Mouse (Mus musculus) midbrain, embryonic 15.5 days (tissue): ENCODE data around the gene Slamf7. TPM values are rescaled to one million over a fixed set of nuclear protein-coding genes. Genes with fewer than 3 reads are reported as not detected.
"Not testable (repeated sequence)": the region's sequence is repeated elsewhere in the genome, so short reads cannot be mapped to it uniquely, and the experiment has no call there.

Experiments
- ATAC-seq: fragments of 200-750 bp; cut with Nextera tagmentation; replicated peaks from 2 replicates; pipeline ENCODE4 v1.8.0; 2017; ENCODE audit warnings: moderate TSS enrichment
- H3K27ac ChIP-seq: fragments of 300-500 bp; sonication (generic); 2 replicates; pipeline ENCODE4 v1.5.1; 2015; ENCODE audit warnings: mild to moderate bottlenecking, inconsistent platforms
- H3K27me3 ChIP-seq: fragments of 300-500 bp; sonication (generic); replicated peaks from 2 replicates; pipeline ENCODE4 v1.6.1; 2015; ENCODE audit warnings: inconsistent platforms
- H3K36me3 ChIP-seq: fragments of 300-500 bp; sonication (generic); replicated peaks from 2 replicates; pipeline ENCODE4 v1.6.1; 2015; ENCODE audit warnings: inconsistent platforms
- H3K4me1 ChIP-seq: fragments of 300-500 bp; sonication (generic); 2 replicates; pipeline ENCODE4 v1.6.1; 2015; ENCODE audit warnings: inconsistent platforms
- H3K4me2 ChIP-seq: fragments of 300-500 bp; sonication (generic); 2 replicates; pipeline ENCODE4 v1.6.1; 2015; ENCODE audit warnings: inconsistent platforms, mild to moderate bottlenecking, moderate library complexity
- H3K4me3 ChIP-seq: fragments of 300-500 bp; sonication (generic); 2 replicates; pipeline ENCODE4 v1.5.1; 2015; ENCODE audit warnings: mild to moderate bottlenecking, inconsistent platforms
- H3K9ac ChIP-seq: fragments of 300-500 bp; sonication (generic); 2 replicates; pipeline ENCODE4 v1.6.1; 2015; ENCODE audit warnings: mild to moderate bottlenecking, inconsistent platforms
- H3K9me3 ChIP-seq: fragments of 300-500 bp; sonication (generic); 2 replicates; pipeline ENCODE4 v1.6.1; 2016; ENCODE audit warnings: inconsistent platforms
- WGBS: fragments of 180-500 bp; shearing (Covaris S2); methylation state at CpG from one replicate; pipeline ENCODE4 v1.1.7; 2015; ENCODE audit warnings: mixed read lengths; 5-methylcytosine and 5-hydroxymethylcytosine counted together
- polyA plus RNA-seq: library from polyadenylated mRNA; unstranded; fragments of >200 nt; fragmentation: Nextera tagmentation; extraction: Ambion mirVana; gene quantifications from 2 replicates; pipeline ENCODE4 v1.2.1, GENCODE M21; 2015

The Slamf7 gene
- polyA plus RNA-seq, result not detected in 2 replicates

- Histone ChIP-seq H3K9me3 (no peaks in the 10 kb centered on the region), H3K4me1 (no peaks in the 10 kb centered on the region), H3K27me3 (no peaks in the 10 kb centered on the region), H3K9ac (no peak within 1 kb of the TSS), H3K36me3 (no peaks in the 10 kb centered on the region), H3K4me2 (no peak within 1 kb of the TSS), H3K27ac (no peak within 1 kb of the TSS), H3K4me3 (no peak within 1 kb of the TSS)
- WGBS, result 95% methylated on average over 5 of the region's 5 CpGs
- ATAC-seq, result no peak
Measured at GRCm38 (mm10) chr1:171652734-171653133, at the start of gene Slamf7. Slamf7 (minus strand) TSS chr1:171653035.

- no peaks in the 10 kb centered on the region for H3K9me3 ChIP-seq
- no peaks in the 10 kb centered on the region for H3K36me3 ChIP-seq
- no peak overlapping the region for H3K27ac ChIP-seq
- ATAC-seq, result no peak
- 16% methylated on average over 6 of the region's 6 CpGs for WGBS
- H3K9ac ChIP-seq, result no peak overlapping the region
- no peak overlapping the region for H3K4me3 ChIP-seq
- H3K27me3 ChIP-seq, result no peaks in the 10 kb centered on the region
- no peaks in the 10 kb centered on the region for H3K4me1 ChIP-seq
- no peak overlapping the region for H3K4me2 ChIP-seq
Measured at GRCm38 (mm10) chr1:171698983-171699382, 46.1 kb upstream of the Slamf7 start.

DNA sequence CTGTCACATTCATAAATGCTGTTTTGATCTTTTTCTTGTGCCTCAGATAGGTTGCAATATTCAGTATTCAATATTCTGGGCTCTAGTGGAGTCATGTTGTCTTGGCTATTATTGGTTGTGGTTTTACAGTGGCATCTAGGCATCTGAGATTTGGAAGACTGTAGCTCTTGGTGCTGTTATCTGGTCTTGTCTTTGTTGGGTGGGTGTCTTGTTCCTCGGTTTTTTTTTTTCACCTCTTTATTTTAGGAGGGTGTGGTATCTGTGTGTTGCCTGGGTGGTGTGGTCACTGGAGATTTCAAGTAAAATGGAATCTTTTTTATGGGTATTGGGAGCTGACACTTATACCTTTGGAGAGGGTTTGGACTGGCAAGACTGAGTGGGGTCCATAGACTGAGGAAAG is 41.1 kb upstream of the Slamf7 start:
- Histone ChIP-seq H3K4me3 (no peak overlapping the region), H3K27me3 (no peaks in the 10 kb centered on the region), H3K9ac (no peak overlapping the region), H3K4me2 (no peak overlapping the region), H3K36me3 (no peaks in the 10 kb centered on the region), H3K9me3 (no peaks in the 10 kb centered on the region), H3K4me1 (no peaks in the 10 kb centered on the region), H3K27ac (no peak overlapping the region)
- ATAC-seq, result no peak
- WGBS, result 69% methylated on average over 1 of the region's 1 CpGs

- H3K9me3 ChIP-seq, result no peaks in the 10 kb centered on the region
- no peak for ATAC-seq
- no peak overlapping the region for H3K4me2 ChIP-seq
- no peak overlapping the region for H3K9ac ChIP-seq
- no peak overlapping the region for H3K27ac ChIP-seq
- H3K4me3 ChIP-seq, result no peak overlapping the region
- H3K27me3 ChIP-seq, result no peaks in the 10 kb centered on the region
- no peaks in the 10 kb centered on the region for H3K36me3 ChIP-seq
- no peaks in the 10 kb centered on the region for H3K4me1 ChIP-seq
- 93% methylated on average over 4 of the region's 4 CpGs for WGBS
Measured at GRCm38 (mm10) chr1:171687320-171687719, 34.5 kb upstream of the Slamf7 start.

GRCm38 (mm10) chr1:171684923-171685322 is 32.1 kb upstream of the Slamf7 start:
- Histone ChIP-seq H3K27ac (no peak overlapping the region), H3K27me3 (no peaks in the 10 kb centered on the region), H3K36me3 (no peaks in the 10 kb centered on the region), H3K9me3 (no peaks in the 10 kb centered on the region), H3K9ac (no peak overlapping the region), H3K4me3 (no peak overlapping the region), H3K4me2 (no peak overlapping the region), H3K4me1 (no peaks in the 10 kb centered on the region)
- WGBS, result 95% methylated on average over 9 of the region's 9 CpGs
- no peak for ATAC-seq

GRCm38 (mm10) chr1:171681531-171682299 is 28.9 kb upstream of the Slamf7 start, which contains the start of gene Cd48:
Cd48 (plus strand) TSS chr1:171682009.
- WGBS, result 90% methylated on average over 14 of the region's 14 CpGs
- no peaks in the 10 kb centered on the region for H3K27me3 ChIP-seq
- H3K9ac ChIP-seq, result no peak within 1 kb of the TSS
- no peak within 1 kb of the TSS for H3K4me3 ChIP-seq
- H3K27ac ChIP-seq, result no peak within 1 kb of the TSS
- H3K36me3 ChIP-seq, result no peaks in the 10 kb centered on the region
- no peaks in the 10 kb centered on the region for H3K9me3 ChIP-seq
- H3K4me1 ChIP-seq, result no peaks in the 10 kb centered on the region
- ATAC-seq, result no peak
- no peak within 1 kb of the TSS for H3K4me2 ChIP-seq

DNA sequence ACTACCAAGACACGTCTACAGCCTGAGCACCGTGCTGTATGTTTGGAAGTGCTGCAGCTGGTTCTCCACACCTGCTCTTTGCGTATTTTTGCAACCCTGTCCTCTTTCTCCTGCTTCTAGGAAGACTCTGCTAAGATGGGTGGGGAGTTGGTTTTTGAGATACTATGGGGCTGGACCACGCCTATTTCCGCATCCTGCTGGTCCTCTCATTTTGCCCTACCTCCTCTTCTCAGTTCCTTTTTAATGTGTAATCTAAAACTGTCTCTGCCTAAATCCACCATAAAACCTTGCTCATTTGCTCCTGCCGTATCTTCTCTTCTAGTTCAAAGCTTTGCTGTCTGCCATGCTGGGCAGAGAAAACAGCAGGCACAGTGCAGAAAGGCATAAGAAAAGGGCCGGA is 28.2 kb upstream of the Slamf7 start:
- no peak overlapping the region for H3K4me3 ChIP-seq
- WGBS, result 92% methylated on average over 7 of the region's 7 CpGs
- H3K9ac ChIP-seq, result no peak overlapping the region
- no peak for ATAC-seq
- no peak overlapping the region for H3K27ac ChIP-seq
- no peaks in the 10 kb centered on the region for H3K4me1 ChIP-seq
- no peak overlapping the region for H3K4me2 ChIP-seq
- H3K9me3 ChIP-seq, result no peaks in the 10 kb centered on the region
- H3K27me3 ChIP-seq, result no peaks in the 10 kb centered on the region
- H3K36me3 ChIP-seq, result no peaks in the 10 kb centered on the region

- no peak overlapping the region for H3K9ac ChIP-seq
- no peak for ATAC-seq
- H3K4me3 ChIP-seq, result no peak overlapping the region
- H3K27me3 ChIP-seq, result no peaks in the 10 kb centered on the region
- no peaks in the 10 kb centered on the region for H3K36me3 ChIP-seq
- WGBS, result 83% methylated on average over 1 of the region's 1 CpGs
- no peak overlapping the region for H3K4me2 ChIP-seq
- H3K27ac ChIP-seq, result no peak overlapping the region
- no peaks in the 10 kb centered on the region for H3K9me3 ChIP-seq
- no peaks in the 10 kb centered on the region for H3K4me1 ChIP-seq
Measured at GRCm38 (mm10) chr1:171677721-171678120, 24.9 kb upstream of the Slamf7 start.

GRCm38 (mm10) chr1:171674467-171674866 is 21.6 kb upstream of the Slamf7 start:
- Histone ChIP-seq H3K27me3 (no peaks in the 10 kb centered on the region), H3K4me1 (no peaks in the 10 kb centered on the region), H3K4me2 (no peak overlapping the region), H3K36me3 (no peaks in the 10 kb centered on the region), H3K4me3 (no peak overlapping the region), H3K27ac (no peak overlapping the region), H3K9ac (no peak overlapping the region), H3K9me3 (no peaks in the 10 kb centered on the region)
- no peak for ATAC-seq
- WGBS, result 73% methylated on average over 1 of the region's 1 CpGs

- H3K9me3 ChIP-seq, result no peaks in the 10 kb centered on the region
- H3K27me3 ChIP-seq, result no peaks in the 10 kb centered on the region
- H3K4me2 ChIP-seq, result no peak overlapping the region
- H3K4me3 ChIP-seq, result no peak overlapping the region
- H3K27ac ChIP-seq, result no peak overlapping the region
- H3K4me1 ChIP-seq, result no peaks in the 10 kb centered on the region
- H3K36me3 ChIP-seq, result no peaks in the 10 kb centered on the region
- H3K9ac ChIP-seq, result no peak overlapping the region
- ATAC-seq, result no peak
- WGBS, result 68% methylated on average over 5 of the region's 5 CpGs
Measured at GRCm38 (mm10) chr1:171672854-171673475, 20.1 kb upstream of the Slamf7 start.

DNA sequence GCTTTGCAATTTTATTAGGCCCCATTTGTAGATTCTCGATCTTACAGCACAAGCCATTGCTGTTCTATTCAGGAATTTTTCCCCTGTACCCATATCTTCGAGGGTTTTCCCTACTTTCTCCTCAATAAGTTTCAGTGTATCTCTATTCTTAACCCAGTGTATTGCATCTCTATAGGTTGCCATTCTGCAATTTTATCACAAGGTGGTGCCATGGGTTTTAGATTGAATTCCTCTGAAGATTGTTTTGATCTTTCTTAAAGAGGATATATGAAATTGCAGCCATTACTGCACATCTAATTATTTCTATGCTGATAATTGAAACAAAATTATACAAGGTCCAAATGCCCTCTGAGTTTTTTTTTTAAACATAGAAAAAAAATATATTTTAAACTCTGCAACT is 19.6 kb upstream of the Slamf7 start:
- not testable (repeated sequence) for H3K27ac ChIP-seq, H3K4me2 ChIP-seq, ATAC-seq, H3K4me3 ChIP-seq, H3K27me3 ChIP-seq, H3K9ac ChIP-seq, H3K36me3 ChIP-seq, H3K4me1 ChIP-seq, H3K9me3 ChIP-seq
- WGBS, result 84% methylated on average over 2 of the region's 2 CpGs

- no peak overlapping the region for H3K4me2 ChIP-seq
- no peaks in the 10 kb centered on the region for H3K9me3 ChIP-seq
- H3K27ac ChIP-seq, result no peak overlapping the region
- no peak overlapping the region for H3K9ac ChIP-seq
- 85% methylated on average over 1 of the region's 1 CpGs for WGBS
- no peak for ATAC-seq
- H3K4me1 ChIP-seq, result no peaks in the 10 kb centered on the region
- H3K36me3 ChIP-seq, result no peaks in the 10 kb centered on the region
- no peak overlapping the region for H3K4me3 ChIP-seq
- no peaks in the 10 kb centered on the region for H3K27me3 ChIP-seq
Measured at GRCm38 (mm10) chr1:171667160-171667559, 14.3 kb upstream of the Slamf7 start.

GRCm38 (mm10) chr1:171666350-171666749 is 13.5 kb upstream of the Slamf7 start:
- Histone ChIP-seq H3K36me3 (no peaks in the 10 kb centered on the region), H3K27ac (no peak overlapping the region), H3K4me2 (no peak overlapping the region), H3K27me3 (no peaks in the 10 kb centered on the region), H3K9me3 (no peaks in the 10 kb centered on the region), H3K4me3 (no peak overlapping the region), H3K4me1 (no peaks in the 10 kb centered on the region), H3K9ac (no peak overlapping the region)
- ATAC-seq, result no peak
- 89% methylated on average over 6 of the region's 6 CpGs for WGBS
